Mouse (Mus musculus): ENCODE data around the gene Brinp2.

DNA sequence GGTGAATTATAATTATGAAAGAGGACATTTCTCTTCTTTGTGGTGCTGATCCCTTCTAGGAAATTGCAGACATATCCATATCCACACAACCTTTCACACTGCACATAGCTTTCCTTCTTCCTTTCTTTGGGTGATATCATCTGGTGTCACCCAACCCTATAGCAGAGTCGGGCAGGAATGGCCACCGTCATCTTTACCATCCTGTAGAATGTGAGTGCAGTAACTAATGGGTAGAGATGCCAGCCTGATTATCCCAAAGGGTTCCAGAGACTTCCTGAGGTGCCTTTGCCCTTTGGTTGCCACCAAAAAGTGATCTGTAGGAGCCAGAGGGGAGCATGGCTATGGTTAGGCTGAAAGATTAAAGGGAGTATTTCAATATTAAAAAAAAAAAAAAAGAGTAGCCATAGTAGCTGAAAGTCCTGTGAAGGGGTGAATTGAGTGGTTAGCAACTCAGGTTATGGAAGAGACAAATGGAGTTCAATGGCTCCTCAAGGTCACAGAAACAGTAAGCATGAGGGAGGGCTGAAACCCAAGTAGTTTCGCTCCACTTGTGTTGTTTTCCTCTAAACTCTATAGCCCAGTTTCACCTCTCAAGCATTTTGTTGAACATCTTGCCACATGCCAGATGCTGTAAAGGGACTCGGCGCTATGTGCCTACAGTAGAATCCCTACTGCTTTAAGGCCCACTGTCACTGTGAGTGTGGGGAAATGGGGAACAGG is 96.5 kb downstream of the Brinp2 start:
- no peak for TF ChIP-seq EP300 (IDR thresholded peaks at IDR 0.05; ENCODE audit: low read depth in 1 of 2, low read length in 2 of 2)
- TF ChIP-seq CTCF (IDR thresholded peaks at IDR 0.05 in 2 of 3, conservative IDR thresholded peaks at IDR 0.05 in 1 of 3; ENCODE audit: control insufficient read depth in 1 of 3, insufficient read depth in 1 of 3, low read depth in 2 of 3, low read length in 3 of 3, poor library complexity in 1 of 3, severe bottlenecking in 1 of 3), result no peak
- TF ChIP-seq CHD2 (IDR thresholded peaks at IDR 0.05; ENCODE audit: low read length), result no peak
- TF ChIP-seq POLR2A (IDR thresholded peaks at IDR 0.05; ENCODE audit: control insufficient read depth in 1 of 2, insufficient read depth in 1 of 2, low read depth in 1 of 2, low read length in 2 of 2, poor library complexity in 1 of 2), result no peak
- TF ChIP-seq GATA1 (IDR thresholded peaks at IDR 0.05; ENCODE audit: low read depth, low read length), result no peak
- no peak for TF ChIP-seq NELFE (IDR thresholded peaks at IDR 0.05; ENCODE audit: low read depth, low read length)
